Mouse (Mus musculus): ENCODE measurements around the gene Ccl5. TPM values are rescaled to one million over a fixed set of nuclear protein-coding genes. Genes with fewer than 3 reads are reported as not detected.
"Not testable (repeated sequence)": the region's sequence is repeated elsewhere in the genome, so short reads cannot be mapped to it uniquely, and the experiment has no call there.

Ccl5 gene
- polyA plus RNA-seq, 1 experiment, result 70.3 TPM

DNA sequence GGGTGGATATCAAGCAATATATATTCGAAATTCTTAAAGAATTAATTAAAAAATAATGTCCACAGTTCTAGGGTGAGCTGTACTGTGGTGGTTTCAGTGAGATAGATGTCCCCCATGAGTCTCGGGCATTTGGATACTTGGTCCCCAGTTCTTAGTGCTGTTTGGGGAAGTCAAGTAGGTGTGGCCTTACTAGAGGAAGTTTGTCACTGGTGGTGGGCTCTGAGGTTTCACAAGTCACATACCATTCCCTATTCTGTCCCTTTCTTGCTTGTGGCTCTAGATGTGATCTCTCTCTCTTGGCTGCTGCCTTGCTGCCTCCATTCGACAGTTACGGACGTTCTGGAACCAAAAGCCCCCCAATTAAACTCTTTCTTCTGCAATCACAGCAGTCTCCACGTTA is 30.1 kb upstream of the Ccl5 start:
- Histone ChIP-seq H3K27ac (ENCODE audit: insufficient read depth, low read depth, low read length) (no peak overlapping the region), H3K4me1 (ENCODE audit: control insufficient read depth, insufficient read depth, low read length) (no peaks in the 10 kb centered on the region), H3K36me3 (ENCODE audit: control insufficient read depth, insufficient read depth, low read length) (no peaks in the 10 kb centered on the region), H3K4me3 (ENCODE audit: insufficient read depth, low read depth, low read length) (no peak overlapping the region), H3K27me3 (replicated peaks; ENCODE audit: control insufficient read depth, insufficient read depth, low read length) (no peaks in the 10 kb centered on the region)
- TF ChIP-seq POLR2A (IDR thresholded peaks at IDR 0.05; ENCODE audit: low read depth, low read length) (no peak), CTCF (conservative IDR thresholded peaks at IDR 0.05; ENCODE audit: insufficient read depth, insufficient read length, low read depth, low read length) (no peak)
- DNase-seq, result no peak
- 74% methylated on average over 6 of the region's 6 CpGs for WGBS

DNA sequence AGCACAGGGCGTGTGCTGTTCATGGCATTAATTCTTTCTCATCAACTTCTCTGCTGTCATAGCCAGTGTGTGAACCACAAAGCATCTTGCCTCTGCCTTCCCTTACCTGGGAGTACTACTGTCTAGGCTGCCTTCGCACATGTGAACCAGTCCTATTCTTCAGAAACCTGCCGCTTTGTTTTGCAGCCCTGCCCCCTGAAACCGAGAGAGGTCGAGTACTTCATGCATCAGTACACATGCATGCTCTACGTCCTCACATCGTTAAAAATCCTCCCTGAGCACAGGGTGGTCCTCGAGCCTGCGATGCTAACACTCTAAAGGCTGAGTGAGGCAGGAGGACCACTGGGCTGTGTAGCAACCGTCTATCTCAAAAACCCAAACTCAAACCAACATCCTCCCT is 26.8 kb upstream of the Ccl5 start:
- TF ChIP-seq CTCF (conservative IDR thresholded peaks at IDR 0.05; ENCODE audit: insufficient read depth, insufficient read length, low read depth, low read length) (no peak), POLR2A (IDR thresholded peaks at IDR 0.05; ENCODE audit: low read depth, low read length) (no peak)
- H3K4me1 ChIP-seq (ENCODE audit: control insufficient read depth, insufficient read depth, low read length), result no peaks in the 10 kb centered on the region
- H3K27ac ChIP-seq (ENCODE audit: insufficient read depth, low read depth, low read length), result no peak overlapping the region
- DNase-seq, result no peak
- 41% methylated on average over 10 of the region's 10 CpGs for WGBS
- no peak overlapping the region for H3K4me3 ChIP-seq (ENCODE audit: insufficient read depth, low read depth, low read length)
- H3K36me3 ChIP-seq (ENCODE audit: control insufficient read depth, insufficient read depth, low read length), result no peaks in the 10 kb centered on the region
- H3K27me3 ChIP-seq (replicated peaks; ENCODE audit: control insufficient read depth, insufficient read depth, low read length), result no peaks in the 10 kb centered on the region

DNA sequence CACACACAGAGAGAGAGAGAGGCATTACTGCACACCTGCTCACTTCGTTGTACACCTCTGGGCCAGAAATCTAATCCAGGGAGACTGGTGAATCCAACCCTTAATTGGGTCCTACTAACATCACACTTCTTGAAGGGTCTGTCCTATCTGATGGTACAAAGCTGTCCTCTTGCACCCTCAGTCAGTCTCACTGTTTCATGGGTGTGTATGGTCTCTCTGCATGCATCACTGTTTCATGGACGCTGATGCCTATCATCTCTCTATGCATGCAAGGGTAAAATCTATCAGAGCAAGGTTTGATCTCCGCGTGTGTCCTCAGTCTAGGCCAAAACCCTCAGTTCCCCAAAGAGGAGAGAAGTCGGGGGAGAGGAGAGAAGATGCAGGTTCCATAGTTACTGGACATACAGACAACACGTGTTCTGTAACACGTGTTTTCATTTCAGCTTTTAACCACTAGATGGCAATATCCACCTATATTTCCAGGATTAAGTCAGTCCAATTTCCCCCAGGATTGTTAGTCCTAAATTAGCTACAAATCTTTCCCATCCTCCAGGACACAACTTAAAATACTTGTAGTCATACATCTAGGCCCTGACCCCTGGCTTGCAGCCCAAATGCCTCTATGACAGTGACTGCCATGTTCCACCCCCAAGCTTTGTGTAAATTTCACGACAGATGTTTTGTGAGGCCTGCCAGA is 25.9 kb upstream of the Ccl5 start:
- Histone ChIP-seq H3K4me3 (ENCODE audit: insufficient read depth, low read depth, low read length) (no peak overlapping the region), H3K4me1 (ENCODE audit: control insufficient read depth, insufficient read depth, low read length) (no peaks in the 10 kb centered on the region), H3K27me3 (replicated peaks; ENCODE audit: control insufficient read depth, insufficient read depth, low read length) (no peaks in the 10 kb centered on the region), H3K36me3 (ENCODE audit: control insufficient read depth, insufficient read depth, low read length) (no peaks in the 10 kb centered on the region), H3K27ac (ENCODE audit: insufficient read depth, low read depth, low read length) (no peak overlapping the region)
- no peak for TF ChIP-seq POLR2A (IDR thresholded peaks at IDR 0.05; ENCODE audit: low read depth, low read length)
- TF ChIP-seq CTCF (conservative IDR thresholded peaks at IDR 0.05; ENCODE audit: insufficient read depth, insufficient read length, low read depth, low read length), result peak; percentile 32; the same call in 1 of the 2 replicates
- 30% methylated on average over 8 of the region's 8 CpGs for WGBS
- DNase-seq, result peak; percentile 68

DNA sequence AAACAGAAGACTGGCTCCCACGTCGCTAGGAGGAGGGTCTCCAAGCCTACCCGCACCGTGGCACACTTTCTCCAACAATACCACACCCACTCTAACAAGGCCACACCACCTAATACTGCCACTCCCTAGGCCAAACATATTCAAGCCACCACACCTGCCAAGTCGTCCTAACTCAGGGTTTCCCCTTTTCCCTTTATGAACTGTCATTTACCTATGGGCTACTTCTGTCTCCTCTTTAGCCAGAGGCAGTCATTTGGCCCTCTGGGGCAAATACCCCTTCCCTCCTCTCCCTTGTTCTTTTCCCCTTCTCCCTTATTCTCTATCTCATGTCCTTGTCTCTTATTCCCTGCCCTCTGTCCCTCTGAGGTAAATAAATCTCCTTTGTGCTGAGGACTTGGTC is 21.4 kb upstream of the Ccl5 start:
- 74% methylated on average over 5 of the region's 5 CpGs for WGBS
- no peaks in the 10 kb centered on the region for H3K36me3 ChIP-seq (ENCODE audit: control insufficient read depth, insufficient read depth, low read length)
- TF ChIP-seq CTCF (conservative IDR thresholded peaks at IDR 0.05; ENCODE audit: insufficient read depth, insufficient read length, low read depth, low read length), result no peak
- no peak for TF ChIP-seq POLR2A (IDR thresholded peaks at IDR 0.05; ENCODE audit: low read depth, low read length)

DNA sequence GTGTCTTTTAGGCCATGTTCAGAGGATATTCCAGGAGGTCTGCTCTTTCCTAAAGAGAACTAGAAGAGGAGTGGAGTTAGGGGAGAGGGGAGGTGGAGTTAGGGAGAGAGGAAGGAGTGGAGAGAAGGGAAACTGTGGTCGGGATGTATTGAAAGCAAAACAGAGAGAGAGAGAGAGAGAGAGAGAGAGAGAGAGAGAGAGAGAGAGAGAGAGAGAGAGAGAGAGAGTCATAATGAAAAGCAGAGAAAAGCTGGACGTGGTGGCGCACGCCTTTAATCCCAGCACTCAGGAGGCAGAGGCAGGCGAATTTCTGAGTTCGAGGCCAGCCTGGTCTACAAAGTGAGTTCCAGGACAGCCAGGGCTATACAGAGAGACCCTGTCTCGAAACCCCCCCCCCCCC is 20.7 kb upstream of the Ccl5 start:
- not testable (repeated sequence) for H3K4me1 ChIP-seq (ENCODE audit: control insufficient read depth, insufficient read depth, low read length); H3K27me3 ChIP-seq (replicated peaks; ENCODE audit: control insufficient read depth, insufficient read depth, low read length); H3K4me3 ChIP-seq (ENCODE audit: insufficient read depth, low read depth, low read length); DNase-seq; H3K36me3 ChIP-seq (ENCODE audit: control insufficient read depth, insufficient read depth, low read length); H3K27ac ChIP-seq (ENCODE audit: insufficient read depth, low read depth, low read length)
- WGBS, result 84% methylated on average over 7 of the region's 7 CpGs

More for the DNA sequence above, 21.4 kb upstream of the Ccl5 start:
- DNase-seq, result no peak
- no peaks in the 10 kb centered on the region for H3K4me1 ChIP-seq (ENCODE audit: control insufficient read depth, insufficient read depth, low read length)
- H3K27ac ChIP-seq (ENCODE audit: insufficient read depth, low read depth, low read length), result no peak overlapping the region
- H3K4me3 ChIP-seq (ENCODE audit: insufficient read depth, low read depth, low read length), result no peak overlapping the region
- H3K27me3 ChIP-seq (replicated peaks; ENCODE audit: control insufficient read depth, insufficient read depth, low read length), result no peaks in the 10 kb centered on the region

DNA sequence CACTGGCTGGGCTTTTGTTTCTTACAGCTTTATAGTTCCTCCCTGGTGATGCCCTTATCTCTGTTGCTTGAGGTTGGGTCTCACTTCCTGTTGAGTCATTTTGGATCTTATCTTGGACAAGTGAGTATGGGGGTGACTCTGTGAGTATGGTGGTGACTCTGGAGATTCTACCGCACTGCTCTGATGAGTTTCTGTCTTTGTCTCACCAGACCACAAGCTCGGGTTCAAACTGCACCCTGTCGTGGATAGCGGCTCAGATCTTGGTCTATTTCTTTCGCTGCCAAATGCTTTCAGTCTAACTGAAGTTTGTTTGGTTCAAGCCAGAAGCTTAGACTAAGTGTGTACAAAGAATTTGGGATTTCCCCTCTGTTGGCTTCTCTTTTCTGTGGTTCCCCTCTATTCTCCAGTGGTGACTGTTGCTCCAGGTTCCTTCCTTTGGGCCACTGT is 19.9 kb upstream of the Ccl5 start:
- Histone ChIP-seq H3K27ac (ENCODE audit: insufficient read depth, low read depth, low read length) (no peak overlapping the region), H3K36me3 (ENCODE audit: control insufficient read depth, insufficient read depth, low read length) (no peaks in the 10 kb centered on the region), H3K4me1 (ENCODE audit: control insufficient read depth, insufficient read depth, low read length) (no peaks in the 10 kb centered on the region), H3K27me3 (replicated peaks; ENCODE audit: control insufficient read depth, insufficient read depth, low read length) (no peaks in the 10 kb centered on the region), H3K4me3 (ENCODE audit: insufficient read depth, low read depth, low read length) (no peak overlapping the region)
- 89% methylated on average over 5 of the region's 5 CpGs for whole genome bisulfite sequencing
- no peak for DNase-seq
- TF ChIP-seq POLR2A (IDR thresholded peaks at IDR 0.05; ENCODE audit: low read depth, low read length) (no peak), CTCF (conservative IDR thresholded peaks at IDR 0.05; ENCODE audit: insufficient read depth, insufficient read length, low read depth, low read length) (no peak)

DNA sequence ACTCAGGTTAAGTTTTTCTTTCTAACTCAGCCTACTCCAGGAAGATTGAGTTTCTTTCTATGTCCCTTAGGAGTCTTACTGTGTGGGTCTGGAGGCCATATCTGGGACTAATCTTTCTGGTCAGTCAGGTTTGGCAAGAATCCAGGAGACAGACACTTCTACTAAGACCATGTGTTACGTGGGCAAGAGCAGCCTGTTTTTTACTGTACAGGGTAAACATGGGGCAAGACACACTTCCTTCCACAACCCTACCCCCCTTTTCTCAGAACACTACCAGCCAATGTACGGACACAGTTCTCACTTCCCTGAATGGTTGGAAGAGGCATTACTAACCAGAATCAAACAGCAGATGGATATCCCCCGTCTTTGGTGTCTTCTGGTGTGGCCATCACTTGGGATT is 13.9 kb upstream of the Ccl5 start:
- WGBS, result 78% methylated on average over 3 of the region's 3 CpGs
- Histone ChIP-seq H3K36me3 (ENCODE audit: control insufficient read depth, insufficient read depth, low read length) (no peaks in the 10 kb centered on the region), H3K27me3 (replicated peaks; ENCODE audit: control insufficient read depth, insufficient read depth, low read length) (no peaks in the 10 kb centered on the region), H3K4me3 (ENCODE audit: insufficient read depth, low read depth, low read length) (no peak overlapping the region), H3K27ac (ENCODE audit: insufficient read depth, low read depth, low read length) (no peak overlapping the region), H3K4me1 (ENCODE audit: control insufficient read depth, insufficient read depth, low read length) (no peaks in the 10 kb centered on the region)
- no peak for TF ChIP-seq CTCF (conservative IDR thresholded peaks at IDR 0.05; ENCODE audit: insufficient read depth, insufficient read length, low read depth, low read length)
- no peak for DNase-seq
